Mouse (Mus musculus): ENCODE results near the gene Rbm39. TPM values are rescaled to one million over a fixed set of nuclear protein-coding genes. Genes with fewer than 3 reads are reported as not detected.
A peak's percentile ranks its signal among the peaks of the same experiment; 100 is the strongest.

Rbm39 gene
- total and polyA plus RNA-seq, 2 experiments from 2014 or later = 250 to 448 TPM

DNA sequence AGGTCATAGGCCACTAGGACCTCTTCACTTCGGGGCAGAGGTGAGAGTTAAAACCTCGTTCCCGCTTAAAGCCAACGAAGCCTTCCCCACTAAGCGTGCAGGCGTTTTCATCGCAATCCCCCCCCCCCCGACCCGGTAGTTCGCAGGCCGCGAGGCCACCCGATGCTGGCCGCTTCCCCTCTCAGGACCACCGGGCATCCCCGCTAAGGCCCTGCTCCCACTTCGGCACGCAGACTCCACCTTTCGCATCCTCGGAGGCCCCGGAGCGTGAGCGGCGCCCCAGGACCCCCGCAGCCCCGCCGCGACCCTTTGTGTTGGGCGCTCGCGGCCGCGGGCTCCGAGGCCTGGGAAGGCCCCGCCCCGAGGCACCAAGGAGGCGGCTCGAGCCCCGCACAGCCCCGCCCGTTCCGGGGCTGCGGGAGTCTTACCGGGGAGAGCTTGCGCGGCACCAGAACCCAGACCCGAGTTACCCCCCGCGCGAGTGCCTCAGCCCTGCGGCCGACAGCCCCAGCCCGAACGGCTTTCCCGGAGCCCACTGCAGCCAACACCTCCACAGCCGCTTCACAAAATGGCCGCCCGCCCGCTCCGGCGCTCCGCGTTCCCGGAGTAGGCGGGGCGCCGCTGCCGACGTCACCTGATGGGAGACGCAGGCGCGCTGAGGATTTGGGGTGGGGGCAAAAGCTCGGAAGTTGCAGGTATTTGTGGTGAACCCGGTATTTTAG lies 68.5 kb downstream of the Rbm39 start, which contains the start of the genes Cpne1 and Rbm12:
Gene Cpne1, minus strand, starts transcription at position 608 of the 722 bp plus-strand sequence.
Gene Rbm12, minus strand, starts transcription at position 621 of the 722 bp plus-strand sequence.
- Histone ChIP-seq H3K9ac (replicated peaks; ENCODE audit: low read length) (peak within 1 kb of the TSS; percentile 99), H3K27ac (peak within 1 kb of the TSS; percentile 97), H3K4me2 (ENCODE audit: low read depth, low read length) (peak within 1 kb of the TSS; percentile 75), H3K9me3 (ENCODE audit: low read length) (no peaks in the 10 kb centered on the region), H3K27me3 (ENCODE audit: insufficient read depth, low read length) (no peaks in the 10 kb centered on the region), H3K4me3 (ENCODE audit: low read length) (peak within 1 kb of the TSS; percentile 98), H3K36me3 (ENCODE audit: insufficient read depth, low read length) (no peaks in the 10 kb centered on the region), H3K4me1 (ENCODE audit: insufficient read depth, low read length) (peaks cover 8% of the 10 kb centered on the region)
- under 1% methylated on average over 67 of the region's 74 CpGs for WGBS
- DNase-seq (ENCODE audit: low spot score) (peak; percentile 97), ATAC-seq (peak; percentile 94)
- no peak for TF ChIP-seq CTCF (IDR thresholded peaks at IDR 0.05; ENCODE audit: low read depth)

DNA sequence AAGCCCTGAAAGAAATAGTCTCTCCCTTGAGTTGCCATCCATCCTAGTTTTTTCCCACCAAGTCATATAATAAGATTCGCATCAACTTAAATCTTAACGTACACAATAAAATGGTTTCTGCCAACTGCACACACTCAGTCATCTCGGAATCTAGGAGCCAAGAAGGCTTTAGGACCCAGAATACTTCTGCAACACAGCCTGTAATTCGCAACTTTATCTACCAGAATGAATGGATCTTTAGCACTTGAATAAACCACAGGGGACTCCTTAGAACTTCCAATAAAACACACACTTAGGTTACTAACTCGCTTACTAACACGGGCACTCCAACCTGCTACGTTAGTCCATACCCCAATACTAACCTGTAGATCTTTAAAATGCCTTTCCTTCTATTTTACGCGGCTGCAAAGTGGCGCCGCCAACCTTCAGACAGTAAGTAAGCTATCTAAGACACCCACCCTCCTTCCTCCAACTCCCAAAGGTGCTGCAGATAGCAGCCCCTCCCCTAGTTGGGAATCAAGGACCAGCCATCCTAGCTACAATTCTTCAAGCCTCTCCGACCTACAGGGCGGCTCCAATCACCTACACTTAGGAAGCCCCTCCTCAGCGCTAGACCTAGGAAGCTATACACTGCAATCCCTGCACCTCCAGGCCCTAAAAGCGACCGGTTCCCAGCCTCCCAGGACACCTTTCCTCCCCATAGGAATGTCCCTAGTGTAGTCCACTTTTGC lies 69.2 kb downstream of the Rbm39 start:
- TF ChIP-seq CTCF (IDR thresholded peaks at IDR 0.05; ENCODE audit: low read depth) = no peak
- Histone ChIP-seq H3K27ac (peak overlapping the region; percentile 97), H3K4me2 (ENCODE audit: low read depth, low read length) (peak overlapping the region; percentile 75), H3K9ac (replicated peaks; ENCODE audit: low read length) (peak overlapping the region; percentile 99), H3K4me3 (ENCODE audit: low read length) (peak overlapping the region; percentile 98), H3K36me3 (ENCODE audit: insufficient read depth, low read length) (no peaks in the 10 kb centered on the region), H3K27me3 (ENCODE audit: insufficient read depth, low read length) (no peaks in the 10 kb centered on the region), H3K4me1 (ENCODE audit: insufficient read depth, low read length) (peaks cover 8% of the 10 kb centered on the region), H3K9me3 (ENCODE audit: low read length) (no peaks in the 10 kb centered on the region)
- DNase-seq (ENCODE audit: low spot score) = peak; percentile 55
- ATAC-seq = peak; percentile 77
- WGBS = under 1% methylated on average over 16 of the region's 16 CpGs

Other genes with a start within 250 kb of the Rbm39 start
- gene Uqcc1, start 249.9 kb downstream of the Rbm39 start, total RNA-seq (2014; rRNA removed) = 38.0 and 39.4 TPM in 2 replicates
- gene Uqcc1, start 249.9 kb downstream of the Rbm39 start, polyA plus RNA-seq (2015; fragmentation: Nextera tagmentation; extraction: Ambion mirVana) = 55.6 and 61.4 TPM in 2 replicates
- gene Gm15557, start 239.5 kb downstream of the Rbm39 start, total RNA-seq (2014; rRNA removed) = not detected in 2 replicates
- not detected in 2 replicates for gene Gm15557, start 239.5 kb downstream of the Rbm39 start, polyA plus RNA-seq (2015; fragmentation: Nextera tagmentation; extraction: Ambion mirVana)
- gene Gdf5, start 234.9 kb downstream of the Rbm39 start, total RNA-seq (2014; rRNA removed) = 1.3 and 3.4 TPM in 2 replicates
- gene Gdf5, start 234.9 kb downstream of the Rbm39 start, polyA plus RNA-seq (2015; fragmentation: Nextera tagmentation; extraction: Ambion mirVana) = 0.95 and 1.3 TPM in 2 replicates
- gene Cep250, start 223.8 kb downstream of the Rbm39 start, total RNA-seq (2014; rRNA removed) = 20.8 and 24.9 TPM in 2 replicates
- 11.9 and 13.1 TPM in 2 replicates for gene Cep250, start 223.8 kb downstream of the Rbm39 start, polyA plus RNA-seq (2015; fragmentation: Nextera tagmentation; extraction: Ambion mirVana)
- gene 6430550D23Rik, start 172.3 kb downstream of the Rbm39 start, total RNA-seq (2014; rRNA removed) = 0.50 and 1.3 TPM in 2 replicates
- 0.97 and 1.4 TPM in 2 replicates for gene 6430550D23Rik, start 172.3 kb downstream of the Rbm39 start, polyA plus RNA-seq (2015; fragmentation: Nextera tagmentation; extraction: Ambion mirVana)
- gene Ergic3, start 172.2 kb downstream of the Rbm39 start, total RNA-seq (2014; rRNA removed) = 288 and 352 TPM in 2 replicates
- gene Ergic3, start 172.2 kb downstream of the Rbm39 start, polyA plus RNA-seq (2015; fragmentation: Nextera tagmentation; extraction: Ambion mirVana) = 430 and 472 TPM in 2 replicates
- not detected in 2 replicates for gene Fer1l4, start 127.3 kb downstream of the Rbm39 start, total RNA-seq (2014; rRNA removed)
- gene Fer1l4, start 127.3 kb downstream of the Rbm39 start, polyA plus RNA-seq (2015; fragmentation: Nextera tagmentation; extraction: Ambion mirVana) = 0.15 TPM in 1 of 2 replicates, not detected in the other
- 7.9 and 18.5 TPM in 2 replicates for gene Spag4, start 115.1 kb downstream of the Rbm39 start, total RNA-seq (2014; rRNA removed)
- 8.3 and 8.7 TPM in 2 replicates for gene Spag4, start 115.1 kb downstream of the Rbm39 start, polyA plus RNA-seq (2015; fragmentation: Nextera tagmentation; extraction: Ambion mirVana)
- 49.8 and 65.0 TPM in 2 replicates for gene Cpne1, start 68.3 kb downstream of the Rbm39 start, total RNA-seq (2014; rRNA removed)
- 12.8 and 16.4 TPM in 2 replicates for gene Cpne1, start 68.3 kb downstream of the Rbm39 start, polyA plus RNA-seq (2015; fragmentation: Nextera tagmentation; extraction: Ambion mirVana)
- 27.1 and 33.9 TPM in 2 replicates for gene Rbm12, start 68.3 kb downstream of the Rbm39 start, total RNA-seq (2014; rRNA removed)
- 15.5 and 16.9 TPM in 2 replicates for gene Rbm12, start 68.3 kb downstream of the Rbm39 start, polyA plus RNA-seq (2015; fragmentation: Nextera tagmentation; extraction: Ambion mirVana)
- 46.0 and 82.1 TPM in 2 replicates for gene Gm28036, start 53.1 kb downstream of the Rbm39 start, total RNA-seq (2014; rRNA removed)
- gene Gm28036, start 53.1 kb downstream of the Rbm39 start, polyA plus RNA-seq (2015; fragmentation: Nextera tagmentation; extraction: Ambion mirVana) = 10.6 and 12.0 TPM in 2 replicates
- 113 and 152 TPM in 2 replicates for gene Romo1, start 36.2 kb downstream of the Rbm39 start, total RNA-seq (2014; rRNA removed)
- 604 and 613 TPM in 2 replicates for gene Romo1, start 36.2 kb downstream of the Rbm39 start, polyA plus RNA-seq (2015; fragmentation: Nextera tagmentation; extraction: Ambion mirVana)
- gene Nfs1, start 36.1 kb downstream of the Rbm39 start, total RNA-seq (2014; rRNA removed) = 42.2 and 49.2 TPM in 2 replicates
- gene Nfs1, start 36.1 kb downstream of the Rbm39 start, polyA plus RNA-seq (2015; fragmentation: Nextera tagmentation; extraction: Ambion mirVana) = 37.5 and 39.2 TPM in 2 replicates
- 27.3 and 31.0 TPM in 2 replicates for gene Phf20, start 16.2 kb upstream of the Rbm39 start, total RNA-seq (2014; rRNA removed)
- 100 and 105 TPM in 2 replicates for gene Phf20, start 16.2 kb upstream of the Rbm39 start, polyA plus RNA-seq (2015; fragmentation: Nextera tagmentation; extraction: Ambion mirVana)
- gene Cnbd2, start 132.1 kb upstream of the Rbm39 start, total RNA-seq (2014; rRNA removed) = 1.7 and 3.3 TPM in 2 replicates
- gene Cnbd2, start 132.1 kb upstream of the Rbm39 start, polyA plus RNA-seq (2015; fragmentation: Nextera tagmentation; extraction: Ambion mirVana) = 7.9 and 8.2 TPM in 2 replicates
- gene Scand1, start 132.5 kb upstream of the Rbm39 start, total RNA-seq (2014; rRNA removed) = 348 and 377 TPM in 2 replicates
- gene Scand1, start 132.5 kb upstream of the Rbm39 start, polyA plus RNA-seq (2015; fragmentation: Nextera tagmentation; extraction: Ambion mirVana) = 129 and 132 TPM in 2 replicates
- 228 and 259 TPM in 2 replicates for gene Epb41l1, start 240.7 kb upstream of the Rbm39 start, total RNA-seq (2014; rRNA removed)
- 10.7 and 11.2 TPM in 2 replicates for gene Epb41l1, start 240.7 kb upstream of the Rbm39 start, polyA plus RNA-seq (2015; fragmentation: Nextera tagmentation; extraction: Ambion mirVana)